Mouse (Mus musculus) activated CD4-positive, CD25-positive, alpha-beta regulatory T cell, adult 4 months (primary cell): ENCODE measurements around the gene Slc38a6. TPM values are rescaled to one million over a fixed set of nuclear protein-coding genes. Genes with fewer than 3 reads are reported as not detected.
A peak's percentile ranks its signal among the peaks of the same experiment; 100 is the strongest.

Experiments
- ATAC-seq: one replicate; pipeline ENCODE4 v1.8.0; 2017
- polyA plus RNA-seq, 2 experiments: library from polyadenylated mRNA; unstranded; fragments of 100-300 nt; shearing (Covaris generic); gene quantifications; one replicate each; pipeline ENCODE4 v1.2.1; 2017

Gene Slc38a6
- polyA plus RNA-seq: 1 to 10 TPM; 5.5 to 8.7 TPM

DNA sequence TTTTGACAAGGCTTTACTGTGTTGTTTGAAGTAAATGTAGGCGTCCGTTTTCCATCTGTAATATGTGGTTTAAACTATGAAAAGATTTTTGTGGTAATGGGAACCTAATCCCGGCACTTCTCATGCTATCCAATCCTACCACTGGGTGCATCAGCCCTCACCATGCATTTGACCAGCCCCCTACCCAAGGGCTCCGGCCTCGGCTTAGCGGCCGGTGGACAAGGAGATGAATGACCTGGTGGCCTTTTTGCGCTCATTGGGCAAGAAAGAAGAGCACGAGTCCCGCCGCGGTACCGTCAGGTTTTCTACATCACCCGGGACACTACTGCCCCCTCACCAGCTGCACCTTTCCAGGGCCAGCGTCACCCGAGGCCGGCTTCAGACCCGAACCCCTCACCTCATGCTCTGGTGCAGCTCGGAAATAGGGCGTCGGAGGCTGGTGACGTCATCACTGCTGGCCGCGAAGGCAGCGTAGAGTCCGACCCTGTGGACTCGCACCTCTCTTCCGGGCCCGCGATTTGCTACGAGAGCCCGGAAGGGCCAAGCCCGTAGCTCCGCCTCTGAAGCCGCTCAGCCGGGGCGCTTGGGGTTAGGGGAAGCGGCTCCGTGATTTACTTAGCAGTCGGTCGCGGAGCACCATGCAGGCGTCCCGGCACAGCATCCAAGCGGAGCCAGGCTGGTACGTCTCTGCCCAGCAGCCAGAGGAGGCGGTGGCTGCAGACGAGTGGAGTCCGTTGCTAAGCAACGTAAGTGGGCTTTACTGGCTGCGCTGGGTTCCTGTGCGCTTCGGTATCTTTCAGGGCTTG is at the start of gene Slc38a6, which contains the start of gene Trmt5:
Gene Slc38a6, plus strand, starts transcription at position 493 of the 806 bp plus-strand sequence.
Gene Trmt5, minus strand, starts transcription at position 424 of the 806 bp plus-strand sequence.
- ATAC-seq: peak; percentile 88

DNA sequence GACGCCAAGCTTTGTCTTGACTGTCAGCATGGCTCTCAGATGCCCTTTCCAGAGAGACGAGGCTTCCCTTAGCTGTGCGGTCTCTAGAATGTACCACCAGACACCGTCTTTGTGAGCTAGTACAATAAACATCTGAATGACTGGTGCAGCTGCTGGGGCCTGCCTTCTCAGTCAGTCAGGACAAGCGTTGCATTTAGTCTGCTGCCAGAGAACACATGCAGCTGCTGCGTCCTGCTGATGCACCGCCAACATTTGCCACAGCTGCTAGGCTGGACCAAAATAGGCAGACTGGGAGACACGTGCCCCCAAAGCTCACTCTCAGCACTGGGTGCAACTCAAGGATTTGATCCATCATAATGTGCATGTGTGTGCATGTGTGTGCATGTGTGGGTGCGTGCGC is 44.6 kb upstream of the Slc38a6 start:
- no peak for ATAC-seq

DNA sequence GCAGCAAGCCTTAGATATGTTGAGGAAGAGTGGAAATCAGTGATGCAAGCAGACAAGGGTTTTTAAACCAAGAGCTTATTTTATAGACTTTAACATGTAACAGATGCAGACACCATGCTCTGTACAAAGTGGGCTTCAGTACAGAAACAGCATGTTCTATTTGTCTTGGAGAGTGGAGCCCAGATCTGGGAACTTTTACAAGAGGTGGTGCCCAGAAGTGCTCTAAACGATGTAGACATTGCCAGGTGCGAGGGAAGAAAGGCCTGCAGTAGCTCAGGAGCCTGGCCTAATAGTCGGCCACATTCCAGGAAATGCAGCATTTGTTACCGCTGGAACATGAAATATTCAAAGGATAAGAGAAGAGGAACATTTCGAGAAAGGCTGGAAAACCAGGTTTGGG is 40.9 kb upstream of the Slc38a6 start:
- ATAC-seq: no peak

DNA sequence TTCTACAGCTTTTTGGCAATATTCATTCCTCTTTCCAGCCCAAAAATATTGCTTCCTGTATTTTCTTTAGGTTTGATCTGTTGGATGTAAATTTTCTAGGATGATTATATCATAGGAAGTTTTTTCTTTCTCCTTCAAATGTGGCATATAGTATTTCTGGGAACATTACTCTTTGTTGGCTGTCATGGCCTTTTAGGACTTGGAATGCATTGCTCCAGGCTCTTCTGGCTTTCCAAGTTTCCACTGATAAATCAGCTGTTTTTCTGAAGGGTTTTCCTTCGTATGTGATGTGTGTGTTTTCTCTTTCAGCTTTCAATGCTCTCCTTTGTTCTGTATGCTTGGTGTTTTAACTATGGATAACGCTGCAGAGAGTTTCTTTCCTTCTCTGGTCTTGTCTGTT is 31.6 kb upstream of the Slc38a6 start:
- ATAC-seq: no peak

DNA sequence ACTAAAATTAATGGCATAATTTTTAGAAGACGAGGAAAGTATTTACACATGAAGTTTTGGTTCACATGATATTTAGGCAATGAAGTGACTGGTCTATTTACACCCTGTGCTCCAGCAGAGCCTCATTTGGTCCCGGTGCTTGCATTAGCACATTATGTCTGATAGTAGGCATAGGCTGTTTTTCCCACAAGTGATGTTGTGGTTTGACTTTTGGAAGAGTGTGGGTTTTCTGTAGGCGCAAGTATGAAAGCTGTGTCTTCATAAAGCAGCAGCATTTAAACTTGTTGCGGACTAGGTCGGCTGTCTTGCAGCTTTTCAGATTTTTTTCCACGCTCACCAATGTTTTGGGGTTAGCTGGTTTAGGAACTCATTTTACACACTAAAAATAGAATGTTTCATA is 27.3 kb upstream of the Slc38a6 start:
- ATAC-seq: no peak

DNA sequence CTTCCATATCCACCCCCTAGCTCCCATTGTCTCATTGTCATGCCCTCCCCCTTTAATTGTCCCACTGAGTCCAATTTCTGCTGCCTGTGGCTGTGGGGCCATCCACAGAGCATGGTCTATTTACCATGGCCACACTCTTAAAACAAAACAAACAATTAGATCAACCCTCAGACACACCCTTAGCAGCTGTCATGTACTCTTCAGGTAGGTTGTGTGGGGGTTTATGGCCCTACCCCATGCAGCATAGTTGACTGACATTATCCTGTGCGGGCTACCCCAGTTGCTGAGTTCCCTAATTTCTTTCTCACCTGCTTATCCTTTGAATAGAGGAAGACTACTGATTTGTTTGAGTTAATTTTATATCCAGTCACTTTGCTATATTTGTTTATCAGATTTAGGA is 26.2 kb upstream of the Slc38a6 start:
- no peak for ATAC-seq

DNA sequence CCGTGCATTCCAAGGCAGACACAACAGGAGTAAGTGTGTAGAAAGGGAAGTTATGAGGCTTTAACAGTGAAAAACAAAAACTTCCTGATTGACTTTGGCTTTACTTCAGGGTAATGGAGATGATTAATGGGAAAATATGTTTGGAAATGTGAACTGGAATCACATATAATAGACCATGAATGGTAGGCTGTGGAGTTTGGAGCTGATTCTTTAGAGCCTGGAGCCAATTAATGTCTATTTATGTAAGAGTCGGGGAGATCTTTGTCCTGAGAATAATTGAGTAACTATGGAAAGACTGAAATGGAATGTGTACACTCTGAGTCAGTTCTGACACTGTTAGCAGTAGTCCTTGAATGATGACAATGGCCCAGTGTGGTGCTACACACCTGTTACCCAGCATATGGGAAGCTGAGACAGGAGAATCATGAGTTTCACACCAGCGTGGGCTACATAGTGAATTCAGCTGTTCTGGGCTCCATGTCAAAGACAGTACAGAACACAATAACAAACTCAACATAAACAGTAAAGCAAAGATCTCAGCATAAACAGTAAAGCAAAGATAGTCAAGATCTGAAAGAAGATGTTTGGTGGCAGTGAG is 21.1 kb upstream of the Slc38a6 start:
- ATAC-seq: no peak

DNA sequence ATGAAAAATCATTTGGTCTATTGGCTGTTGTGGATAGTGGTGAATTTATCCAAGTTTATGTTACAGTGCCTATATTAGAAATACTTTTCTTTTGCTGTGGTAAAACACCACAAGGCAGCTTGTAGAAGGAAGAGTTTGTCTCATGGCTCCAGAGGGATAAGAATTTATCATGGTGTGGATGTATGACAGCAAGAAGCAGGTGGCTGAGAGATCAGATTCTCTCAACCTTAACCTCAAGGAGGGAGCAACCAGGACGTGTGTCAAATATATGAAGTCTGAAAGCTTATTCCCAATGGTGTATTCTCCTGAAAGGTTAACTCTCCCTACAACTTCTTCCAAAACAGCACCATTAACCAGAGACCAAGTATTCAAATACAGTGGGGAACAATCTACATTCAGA is 20.0 kb upstream of the Slc38a6 start:
- no peak for ATAC-seq

DNA sequence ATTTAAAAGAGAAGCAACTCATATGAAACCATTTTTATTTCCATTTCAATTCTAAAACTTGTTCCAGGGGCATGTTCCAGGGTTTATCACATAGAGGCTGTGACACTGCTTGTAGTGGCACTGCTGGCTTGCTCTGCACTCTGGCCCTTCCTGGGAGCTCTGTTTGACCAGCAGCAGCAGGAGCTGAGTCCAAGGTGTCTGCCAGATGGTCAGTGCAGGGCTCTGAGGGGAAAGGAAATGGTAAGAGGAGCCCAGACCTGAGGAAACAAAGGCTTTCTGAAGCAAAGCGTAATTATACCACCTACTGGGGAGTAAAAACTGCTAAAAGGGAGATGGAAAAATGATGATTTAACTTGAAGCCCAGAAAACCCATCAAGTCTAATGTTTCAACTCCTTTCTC is 18.1 kb upstream of the Slc38a6 start:
- ATAC-seq: no peak

DNA sequence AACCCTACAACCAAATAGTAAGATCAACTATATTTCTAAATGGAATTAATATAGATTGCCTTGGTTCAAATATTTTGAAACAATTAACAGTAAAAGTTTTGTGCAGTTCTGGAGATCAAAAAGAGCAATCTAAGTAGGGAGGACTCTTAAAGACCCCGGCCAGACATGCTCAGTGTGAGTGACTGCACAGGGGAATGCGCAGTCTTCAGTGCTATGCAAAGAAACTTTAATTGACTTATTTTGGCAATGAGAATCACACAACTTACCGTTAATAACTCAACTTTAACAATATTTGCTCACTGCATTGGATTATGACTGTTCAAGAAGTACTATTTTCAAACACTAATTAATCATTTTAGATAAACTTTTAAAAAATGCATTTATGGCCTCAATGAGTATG is 17.0 kb upstream of the Slc38a6 start:
- no peak for ATAC-seq

DNA sequence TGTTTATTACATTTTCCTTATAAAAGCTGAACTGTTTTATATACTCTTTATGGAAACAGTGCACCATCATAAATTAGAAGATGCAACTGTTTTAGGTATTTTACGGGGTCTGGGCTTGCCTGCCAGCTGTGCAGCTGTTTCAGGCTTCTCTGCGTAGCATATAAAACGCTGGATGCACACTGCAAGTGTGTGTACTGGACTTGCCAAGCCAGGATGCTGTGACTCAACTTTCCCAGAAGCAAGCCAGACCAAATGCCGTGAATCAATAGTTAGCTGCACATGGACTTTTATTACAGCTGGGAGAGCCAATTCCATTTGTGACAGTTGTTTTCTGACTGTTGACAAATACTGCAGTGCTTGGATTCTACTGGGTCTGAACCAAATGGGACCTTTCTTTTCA is 16.6 kb upstream of the Slc38a6 start:
- no peak for ATAC-seq

DNA sequence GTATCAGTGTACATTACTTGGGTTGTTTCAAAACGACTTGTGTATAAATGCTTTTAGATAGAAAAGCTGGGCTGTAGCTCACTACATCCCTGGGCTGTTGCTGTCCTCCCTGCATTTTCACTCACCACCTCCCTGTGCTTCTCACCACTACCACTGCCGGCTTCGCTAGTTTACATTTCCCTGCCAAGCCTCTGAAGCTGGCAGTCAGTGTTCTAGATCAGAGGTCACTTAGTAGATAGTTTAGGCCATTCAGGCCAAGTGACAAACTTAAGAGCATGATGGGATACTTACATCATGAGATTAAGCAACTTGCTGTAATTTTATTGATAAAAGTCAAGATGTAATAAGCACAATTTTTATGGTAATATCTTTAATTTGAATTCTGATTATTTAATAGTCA is 11.7 kb upstream of the Slc38a6 start:
- ATAC-seq: no peak

DNA sequence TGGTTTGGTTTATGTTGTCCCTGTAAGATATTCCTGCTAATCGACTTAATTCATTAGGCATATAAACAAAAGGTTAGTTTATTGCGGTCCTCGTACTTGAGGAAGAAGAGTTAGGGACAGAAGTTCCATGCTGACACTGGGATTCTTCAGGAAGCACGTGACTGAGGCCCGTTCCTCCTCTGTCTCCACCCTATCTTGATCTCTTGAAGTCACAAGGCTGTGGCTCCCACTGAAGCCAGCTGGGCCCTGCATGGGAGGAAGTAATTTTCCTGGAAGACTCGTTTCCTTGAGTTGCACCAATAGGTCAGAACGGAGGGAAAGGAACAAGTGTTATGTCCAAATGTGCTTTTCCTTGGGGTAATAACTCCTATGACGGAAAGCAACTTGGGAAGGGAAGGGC is 1.0 kb downstream of the Slc38a6 start:
- ATAC-seq: no peak

DNA sequence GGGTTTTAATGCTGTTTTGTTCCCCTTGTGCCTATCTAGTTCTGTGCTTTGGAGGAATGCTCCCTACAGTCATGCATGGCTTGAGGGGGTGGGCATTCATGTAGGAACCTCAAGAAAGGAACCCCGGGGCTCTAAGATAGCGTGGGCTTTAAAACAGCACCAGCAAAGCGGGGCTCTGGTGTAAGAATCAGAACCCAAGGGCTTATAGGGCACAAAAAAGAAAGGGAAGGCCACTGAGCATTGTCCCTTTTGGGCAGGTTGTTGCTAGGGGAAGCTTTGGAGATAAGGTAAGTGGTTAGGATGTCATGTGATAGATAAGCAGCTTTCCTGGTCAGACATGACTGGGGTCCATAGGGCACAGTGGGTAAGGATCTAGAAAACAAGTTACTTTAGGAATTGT is 2.0 kb downstream of the Slc38a6 start:
- ATAC-seq: no peak

DNA sequence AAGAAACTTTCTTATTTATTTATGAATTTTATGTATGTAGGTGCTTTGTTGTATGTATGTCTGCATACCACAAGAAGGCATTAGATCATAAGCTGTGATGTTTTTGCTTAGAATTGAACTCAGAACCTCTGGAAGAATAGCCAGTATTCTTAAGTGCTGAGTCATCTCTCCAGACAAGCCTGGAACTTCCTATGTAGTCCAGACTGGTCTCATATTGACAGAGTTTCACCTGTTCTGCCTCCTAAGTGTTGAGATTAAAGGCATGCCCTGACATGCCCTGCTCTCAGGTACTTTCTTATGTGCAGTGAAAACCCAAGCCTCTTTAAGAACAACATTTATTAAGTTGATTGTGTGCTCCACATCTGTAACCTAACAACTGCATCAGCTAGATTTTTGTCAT is 8.3 kb downstream of the Slc38a6 start:
- no peak for ATAC-seq

DNA sequence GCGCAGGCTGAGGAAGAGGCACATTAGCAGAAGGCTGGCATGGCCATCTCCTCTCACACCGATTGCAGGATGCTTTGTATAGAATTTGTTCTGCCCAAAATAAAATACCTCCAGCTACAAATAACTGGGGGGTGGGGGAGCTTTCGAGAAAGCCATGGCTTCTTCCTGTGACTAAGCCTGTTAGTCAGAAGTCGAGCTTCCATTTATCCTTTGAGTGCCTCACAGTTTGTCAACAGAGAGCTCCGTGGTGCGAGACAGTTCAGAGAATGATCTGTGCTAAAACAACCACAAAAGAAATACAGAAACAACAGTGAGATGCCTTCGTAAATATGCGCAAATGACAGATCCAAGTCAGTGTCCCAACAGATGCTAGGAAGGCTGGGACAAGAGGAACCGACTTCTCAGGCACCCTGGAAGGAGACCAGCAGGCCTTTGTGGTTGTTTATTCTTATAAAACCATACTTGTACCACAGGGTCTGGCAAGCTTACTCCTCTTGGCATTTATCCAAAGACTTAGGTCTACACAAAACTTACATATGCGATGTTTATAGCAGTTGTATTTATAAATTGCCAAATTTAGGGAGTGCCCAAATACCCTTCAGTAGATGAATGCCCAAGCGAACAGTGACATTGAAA is 9.0 kb downstream of the Slc38a6 start:
- ATAC-seq: no peak

DNA sequence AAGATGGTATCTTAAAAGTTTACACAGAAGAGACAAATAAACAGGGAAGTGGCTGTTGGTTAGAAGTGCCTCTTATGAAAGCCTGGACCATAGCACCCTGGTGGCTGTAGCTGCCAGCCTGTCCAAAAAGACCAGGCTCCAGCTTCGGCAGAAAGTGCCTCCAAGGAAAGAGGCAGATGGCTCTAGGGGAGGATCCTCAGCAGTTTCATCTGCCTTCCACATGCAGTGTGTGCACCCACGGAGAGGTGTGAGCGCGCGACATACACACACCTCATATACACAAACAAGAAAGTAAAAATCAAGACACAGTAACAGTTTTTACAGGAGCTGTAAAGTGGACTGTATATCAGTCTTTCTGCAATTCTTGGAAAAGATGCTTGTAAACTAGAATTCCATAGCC is 12.0 kb downstream of the Slc38a6 start:
- ATAC-seq: no peak

DNA sequence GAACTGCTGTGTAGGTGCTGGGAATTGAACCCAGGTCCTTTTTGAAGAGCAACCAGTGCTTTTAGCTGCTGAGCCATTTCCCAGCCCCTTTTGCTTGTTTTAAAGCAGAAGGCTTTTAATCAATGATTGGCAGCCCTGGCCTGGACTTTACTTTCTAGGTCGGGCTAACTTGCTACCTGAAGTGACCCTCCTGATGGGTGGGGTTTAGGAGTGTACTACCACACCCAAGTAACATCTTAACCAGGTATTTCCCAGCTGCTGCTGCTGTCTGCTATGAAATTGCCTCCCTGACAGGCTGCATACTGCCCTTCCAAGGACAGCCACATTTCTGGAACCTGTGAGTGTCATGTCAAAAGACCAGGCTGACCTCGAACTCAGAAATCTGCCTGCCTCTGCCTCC is 14.0 kb downstream of the Slc38a6 start:
- ATAC-seq: no peak

DNA sequence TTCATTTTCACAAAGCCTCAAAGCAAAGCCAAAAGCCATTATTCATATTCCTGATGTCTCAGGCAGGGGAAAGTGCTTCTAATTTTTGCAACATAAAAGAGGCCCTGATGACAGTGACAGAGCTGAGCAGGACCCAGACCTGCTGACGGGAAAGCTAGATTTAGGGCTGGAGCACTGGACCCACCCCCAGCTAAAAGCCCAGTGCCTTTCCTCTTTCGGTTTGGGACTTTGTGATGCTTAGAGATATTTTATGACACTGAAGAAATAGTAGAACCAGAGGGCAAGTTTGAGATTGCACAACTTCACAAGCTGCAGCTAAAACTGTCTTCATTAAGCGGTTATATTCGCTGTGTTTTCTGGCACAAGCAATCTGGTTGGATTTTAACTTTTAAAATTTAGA is 18.1 kb downstream of the Slc38a6 start:
- no peak for ATAC-seq

DNA sequence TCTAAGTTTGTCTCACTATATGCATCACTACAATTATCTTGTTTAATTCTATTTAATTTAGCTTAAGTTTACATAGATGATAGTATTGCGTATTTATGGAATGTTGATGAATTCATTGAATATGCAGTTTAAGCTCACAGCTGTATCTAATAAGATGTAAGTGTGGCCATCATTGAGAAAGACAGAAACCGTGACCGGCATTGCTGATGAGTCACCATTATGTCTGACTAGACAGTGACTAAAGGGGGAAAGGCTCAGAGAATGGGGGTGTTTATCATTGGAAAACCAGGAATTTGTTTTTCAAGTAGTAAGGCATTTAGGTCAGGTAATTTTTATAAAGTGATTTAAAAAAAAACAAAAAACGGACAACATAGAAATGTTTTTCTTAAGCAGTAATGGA is 21.2 kb downstream of the Slc38a6 start:
- no peak for ATAC-seq

DNA sequence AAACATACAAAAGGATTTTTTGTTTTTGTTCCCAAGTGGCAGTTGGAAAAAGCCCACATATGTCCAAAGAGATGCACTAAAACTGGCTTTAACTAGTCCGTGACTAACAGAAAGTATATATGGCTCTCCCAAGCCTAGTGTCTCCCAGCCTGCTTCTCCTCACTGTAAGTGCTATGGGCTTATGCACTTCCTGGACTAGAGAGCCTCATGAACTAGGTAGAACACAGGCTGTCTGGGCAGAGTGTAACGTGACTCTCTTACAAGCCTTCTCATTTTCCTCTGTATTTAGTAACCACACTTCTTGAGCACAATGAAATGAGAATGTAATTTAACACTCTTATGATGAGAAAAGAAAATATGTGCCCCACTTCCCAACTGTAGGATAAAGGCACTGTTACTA is 22.1 kb downstream of the Slc38a6 start:
- ATAC-seq: no peak

DNA sequence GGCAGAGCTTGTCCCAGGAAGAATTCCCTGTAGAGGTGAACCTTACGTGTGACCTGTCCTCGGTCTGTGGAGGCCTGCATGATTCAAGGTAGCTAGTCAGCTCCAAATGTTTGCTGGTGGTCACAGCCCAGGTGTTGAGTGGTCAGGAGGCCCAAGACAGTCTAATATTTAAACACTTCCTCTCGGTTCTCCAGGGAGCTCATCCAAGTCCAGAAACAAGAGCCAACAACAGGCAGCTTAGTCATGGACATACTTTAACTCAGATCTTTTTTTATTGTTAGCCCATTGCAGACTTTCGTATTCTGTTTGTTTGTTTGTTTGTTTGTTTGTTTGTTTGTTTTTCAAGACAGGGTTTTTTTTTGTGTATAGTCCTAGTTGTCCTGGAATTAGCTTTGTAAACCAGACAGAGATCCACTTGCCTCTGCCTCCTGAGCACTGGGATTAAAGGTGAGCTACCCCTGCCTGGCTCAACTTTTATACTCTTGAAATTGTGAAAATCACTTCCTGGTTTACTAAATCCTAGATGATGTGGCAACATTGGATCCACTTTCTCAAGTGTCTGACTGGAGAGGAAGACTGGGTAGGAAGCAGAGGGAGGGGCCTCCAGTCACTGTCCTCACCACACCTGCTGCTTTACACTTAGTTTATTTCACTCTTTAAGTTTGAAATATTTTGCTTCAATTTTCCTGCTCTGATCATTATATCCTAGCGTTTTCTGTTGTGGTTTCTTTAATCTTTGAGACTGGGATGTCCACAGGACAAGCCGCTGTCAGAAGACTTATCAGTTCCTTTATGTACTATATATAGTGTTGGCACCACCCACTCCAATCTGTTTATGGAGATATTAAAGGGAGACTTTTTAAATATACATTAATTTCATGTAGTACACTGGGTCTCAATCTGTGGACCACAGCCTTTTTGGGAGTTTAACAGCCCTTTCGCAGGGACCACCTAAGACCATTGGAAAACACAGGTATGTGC is 31.4 kb downstream of the Slc38a6 start:
- no peak for ATAC-seq

DNA sequence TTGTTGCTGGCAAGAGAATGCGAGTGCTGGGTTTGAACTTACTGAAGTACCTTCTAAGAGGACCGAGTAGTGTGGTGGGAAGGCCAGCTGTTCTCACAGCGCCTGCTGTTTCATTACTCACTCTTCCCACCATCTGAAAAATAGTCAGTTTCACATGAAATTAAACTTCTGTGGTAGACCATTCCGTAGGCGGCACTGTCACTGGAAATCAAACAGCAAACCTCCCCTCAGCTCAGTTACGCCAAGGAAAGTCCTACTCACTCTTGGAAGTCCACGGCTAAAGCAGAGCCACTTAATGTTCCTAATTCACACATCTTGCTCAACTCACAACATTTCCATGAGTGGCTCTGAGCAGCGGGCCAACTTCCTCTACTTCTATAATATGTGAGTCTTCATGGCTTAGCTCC is 37.6 kb downstream of the Slc38a6 start:
- ATAC-seq: no peak
